Mouse (Mus musculus) spleen, adult 12 weeks (tissue): ENCODE measurements around the gene Thumpd3.

Experiments used
- DNase-seq: peaks from one replicate; pipeline ENCODE4 v3.0.0; 2022; ENCODE audit warnings: low spot score

Thumpd3 gene

GRCm38 (mm10) chr6:113046041-113046975 is at the start of gene Thumpd3:
TSS of gene Thumpd3 (plus strand) at chr6:113046225.
- peak; percentile 93 for DNase-seq

- no peak for DNase-seq
These were observed 46.8 kb upstream of the Thumpd3 start for GRCm38 (mm10) chr6:112999199-112999598.

- DNase-seq, result peak; percentile 22
These were observed 45.2 kb upstream of the Thumpd3 start for GRCm38 (mm10) chr6:113000666-113001287.

GRCm38 (mm10) chr6:113001719-113002118 is 44.3 kb upstream of the Thumpd3 start:
- no peak for DNase-seq

- DNase-seq, result no peak
These were observed 42.5 kb upstream of the Thumpd3 start for GRCm38 (mm10) chr6:113003313-113004111.

- no peak for DNase-seq
These were observed 39.2 kb upstream of the Thumpd3 start for GRCm38 (mm10) chr6:113006833-113007232.

- no peak for DNase-seq
These were observed 34.1 kb upstream of the Thumpd3 start for GRCm38 (mm10) chr6:113011886-113012285.

- DNase-seq, result no peak
These were observed 33.5 kb upstream of the Thumpd3 start for GRCm38 (mm10) chr6:113012495-113012941.

GRCm38 (mm10) chr6:113013550-113013949 is 32.5 kb upstream of the Thumpd3 start:
- DNase-seq, result no peak

- DNase-seq, result no peak
These were observed 28.5 kb upstream of the Thumpd3 start for GRCm38 (mm10) chr6:113017500-113018047.

- DNase-seq, result no peak
These were observed 27.9 kb upstream of the Thumpd3 start for GRCm38 (mm10) chr6:113018139-113018538.

GRCm38 (mm10) chr6:113024866-113025265 is 21.2 kb upstream of the Thumpd3 start:
- DNase-seq, result no peak

- no peak for DNase-seq
These were observed 20.3 kb upstream of the Thumpd3 start for GRCm38 (mm10) chr6:113025774-113026173.

- no peak for DNase-seq
These were observed 18.6 kb upstream of the Thumpd3 start for GRCm38 (mm10) chr6:113027446-113027845.

- DNase-seq, result no peak
These were observed 17.0 kb upstream of the Thumpd3 start for GRCm38 (mm10) chr6:113029006-113029405.

GRCm38 (mm10) chr6:113030553-113030952 is 15.5 kb upstream of the Thumpd3 start:
- DNase-seq, result no peak

GRCm38 (mm10) chr6:113030970-113031660 is 14.9 kb upstream of the Thumpd3 start:
- DNase-seq, result no peak

- DNase-seq, result no peak
These were observed 13.9 kb upstream of the Thumpd3 start for GRCm38 (mm10) chr6:113032121-113032520.

GRCm38 (mm10) chr6:113033185-113033584 is 12.8 kb upstream of the Thumpd3 start:
- no peak for DNase-seq

- DNase-seq, result no peak
These were observed 11.6 kb upstream of the Thumpd3 start for GRCm38 (mm10) chr6:113034466-113034865.

GRCm38 (mm10) chr6:113036463-113037175 is 9.4 kb upstream of the Thumpd3 start:
- DNase-seq, result no peak
